Mouse (Mus musculus) T-helper 2 cell (primary cell): ENCODE results near the gene Trabd.

Experiments used
- in situ Hi-C: fragments of 300-600 bp; cut with MboI, MseI; formaldehyde crosslinking; loops from one replicate; pipeline ENCODE4 v1.15.1; 2025; ENCODE audit warnings: high pct_unique_total_duplicates

Trabd gene

DNA sequence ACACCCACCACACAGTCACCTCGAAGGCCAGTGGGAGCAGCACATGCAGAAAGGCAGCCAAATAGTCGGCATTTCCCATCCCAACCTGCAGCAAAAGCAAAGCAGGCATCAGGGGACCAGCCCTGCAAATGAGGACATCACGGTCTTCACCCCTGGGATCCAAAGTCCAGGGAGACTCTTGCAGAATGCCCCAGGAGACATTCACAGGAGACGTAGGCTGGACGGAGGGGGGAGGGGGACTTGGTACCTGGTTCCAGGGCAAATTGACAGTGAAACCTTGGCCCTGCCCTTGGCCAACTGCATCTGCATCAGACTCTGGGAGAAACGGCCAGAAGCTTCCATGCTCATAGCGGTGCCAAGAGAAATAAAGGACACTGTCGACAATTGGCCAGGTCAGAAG lies 51.7 kb downstream of the Trabd start:
- in situ Hi-C loops: no loop called here

GRCm38 (mm10) chr15:89127364-89127940 lies 52.5 kb downstream of the Trabd start:
- in situ Hi-C loops: no loop called here

GRCm38 (mm10) chr15:89128382-89129350 lies 53.7 kb downstream of the Trabd start, which contains the start of gene Hdac10:
Gene Hdac10, minus strand, starts transcription at chr15:89128700.
- in situ Hi-C loops: no loop called here

DNA sequence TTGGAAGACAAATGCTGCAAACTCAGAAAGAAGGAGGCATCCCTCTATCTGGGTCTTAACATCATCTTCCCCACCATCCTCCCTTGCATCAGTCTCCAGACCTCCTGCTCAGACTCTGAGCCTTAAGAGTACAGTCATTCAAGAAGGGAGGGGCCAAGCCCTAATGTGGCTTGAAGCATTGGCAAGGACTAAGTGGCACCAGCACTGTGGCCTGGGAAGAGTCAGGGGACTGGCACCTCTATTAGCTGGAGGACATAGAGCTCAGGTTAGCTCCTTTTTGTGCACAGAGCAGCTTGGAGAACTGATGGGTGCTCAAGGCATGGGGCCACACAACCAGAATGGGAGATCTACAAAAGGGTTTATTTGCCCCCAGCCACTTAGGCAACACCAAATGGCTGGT lies 55.3 kb downstream of the Trabd start:
- in situ Hi-C loops: no loop called here

DNA sequence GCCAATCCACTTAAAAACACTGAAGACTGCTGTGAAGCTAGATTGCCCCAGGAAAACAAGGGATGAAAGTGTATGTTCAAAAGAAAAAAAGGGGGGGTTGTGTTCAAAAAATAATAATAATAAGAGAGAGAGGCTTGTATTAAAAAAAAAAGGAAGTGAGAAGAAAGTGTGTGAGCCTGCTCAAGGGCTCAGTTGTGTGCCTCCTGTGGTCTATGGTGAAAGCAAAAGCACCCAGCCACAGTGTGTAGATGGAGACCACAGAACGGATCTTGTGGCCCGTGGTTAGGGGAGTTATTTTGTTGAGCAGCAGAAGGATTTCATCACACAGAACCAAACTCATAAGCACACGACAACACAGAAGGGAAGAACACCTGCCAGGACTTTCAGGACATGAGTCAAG lies 56.4 kb downstream of the Trabd start:
- in situ Hi-C loops: no loop called here
